Mouse (Mus musculus) intestine, postnatal 0 days (tissue): ENCODE data around the gene Eif4e2. TPM values are rescaled to one million over a fixed set of nuclear protein-coding genes. Genes with fewer than 3 reads are reported as not detected.

Source experiments
- ATAC-seq: fragments of 200-750 bp; cut with Nextera tagmentation; 2 replicates; pipeline ENCODE4 v1.8.0; 2017; ENCODE audit warnings: mild to moderate bottlenecking, moderate TSS enrichment, moderate library complexity
- H3K27ac ChIP-seq: fragments of 300-500 bp; sonication (generic); 2 replicates; pipeline ENCODE4 v1.5.1; 2014; ENCODE audit warnings: mild to moderate bottlenecking, low read depth, low read length, moderate library complexity
- H3K27me3 ChIP-seq: fragments of 300-500 bp; sonication (generic); replicated peaks from 2 replicates; pipeline ENCODE4 v1.6.1; 2014; ENCODE audit warnings: low read length, mixed read lengths; ENCODE audit not compliant: control insufficient read depth, insufficient read depth
- H3K36me3 ChIP-seq: fragments of 300-500 bp; sonication (generic); 2 replicates; pipeline ENCODE4 v1.6.1; 2014; ENCODE audit warnings: mild to moderate bottlenecking, moderate library complexity; ENCODE audit not compliant: control insufficient read depth, insufficient read depth
- H3K4me1 ChIP-seq: fragments of 300-500 bp; sonication (generic); replicated peaks from 2 replicates; pipeline ENCODE4 v1.6.1; 2014; ENCODE audit warnings: antibody characterized with exemption, low read length, mixed read lengths; ENCODE audit not compliant: control insufficient read depth, insufficient read depth
- H3K4me2 ChIP-seq: fragments of 300-500 bp; sonication (generic); replicated peaks from 2 replicates; pipeline ENCODE4 v1.6.1; 2014; ENCODE audit warnings: low read depth, mild to moderate bottlenecking, moderate library complexity
- H3K4me3 ChIP-seq: fragments of 300-500 bp; sonication (generic); 2 replicates; pipeline ENCODE4 v1.5.1; 2014; ENCODE audit warnings: low read depth, low read length
- H3K9ac ChIP-seq: fragments of 300-500 bp; sonication (generic); 2 replicates; pipeline ENCODE4 v1.6.1; 2014; ENCODE audit warnings: mild to moderate bottlenecking, low read depth, low read length
- H3K9me3 ChIP-seq: fragments of 300-500 bp; sonication (generic); 2 replicates; pipeline ENCODE4 v1.6.1; 2016; ENCODE audit warnings: mixed run types; ENCODE audit not compliant: control insufficient read depth
- CTCF ChIP-seq: sonication (generic); IDR thresholded peaks from 2 replicates; pipeline ENCODE4 v1.5.1; 2016; ENCODE audit warnings: low read depth, mild to moderate bottlenecking, control low read depth, antibody characterized with exemption, moderate library complexity
- whole genome bisulfite sequencing: fragments of 180-500 bp; shearing (Covaris S2); extraction: QIAGEN DNeasy Blood & Tissue Kit; methylation state at CpG from one replicate; pipeline ENCODE4 v1.1.7; 2014; 5-methylcytosine and 5-hydroxymethylcytosine counted together
- polyA plus RNA-seq: library from polyadenylated mRNA; unstranded; fragments of >200 nt; fragmentation: Nextera tagmentation; extraction: Ambion mirVana; gene quantifications from 2 replicates; pipeline ENCODE4 v1.2.1, GENCODE M21; 2015

The Eif4e2 gene
- 175 and 179 TPM in 2 replicates for polyA plus RNA-seq

GRCm38 (mm10) chr1:87213735-87214704, at the start of gene Eif4e2:
Gene Eif4e2, plus strand, starts transcription at chr1:87213914.
- under 1% methylated on average over 89 of the region's 99 CpGs for WGBS
- peak within 1 kb of the TSS; percentile 100 for H3K27ac ChIP-seq
- peak within 1 kb of the TSS; percentile 90 for H3K4me3 ChIP-seq
- H3K9ac ChIP-seq, result peak within 1 kb of the TSS; percentile 97
- no peaks in the 10 kb centered on the region for H3K27me3 ChIP-seq
- H3K4me2 ChIP-seq, result peak within 1 kb of the TSS; percentile 81
- peak; percentile 26 for TF ChIP-seq CTCF
- H3K4me1 ChIP-seq, result peaks cover 13% of the 10 kb centered on the region; the same call in 1 of the 2 replicates
- H3K9me3 ChIP-seq, result no peaks in the 10 kb centered on the region
- ATAC-seq, result peak; percentile 96
- no peaks in the 10 kb centered on the region; the same call in 1 of the 2 replicates for H3K36me3 ChIP-seq

- no peaks in the 10 kb centered on the region for H3K36me3 ChIP-seq
- H3K4me2 ChIP-seq, result no peak overlapping the region
- 38% methylated on average over 11 of the region's 11 CpGs for WGBS
- H3K27me3 ChIP-seq, result peaks cover 12% of the 10 kb centered on the region; the same call in 1 of the 2 replicates
- H3K4me3 ChIP-seq, result no peak overlapping the region
- H3K4me1 ChIP-seq, result no peaks in the 10 kb centered on the region
- no peaks in the 10 kb centered on the region for H3K9me3 ChIP-seq
- no peak for TF ChIP-seq CTCF
- no peak overlapping the region for H3K27ac ChIP-seq
- ATAC-seq, result no peak
- H3K9ac ChIP-seq, result no peak overlapping the region
Measured at GRCm38 (mm10) chr1:87164164-87164795, 49.4 kb upstream of the Eif4e2 start.

GRCm38 (mm10) chr1:87164796-87165184, 48.9 kb upstream of the Eif4e2 start:
- no peak overlapping the region for H3K4me3 ChIP-seq
- no peaks in the 10 kb centered on the region for H3K4me1 ChIP-seq
- H3K36me3 ChIP-seq, result no peaks in the 10 kb centered on the region
- H3K27ac ChIP-seq, result no peak overlapping the region
- no peak overlapping the region for H3K9ac ChIP-seq
- TF ChIP-seq CTCF, result no peak
- no peak overlapping the region for H3K4me2 ChIP-seq
- no peaks in the 10 kb centered on the region for H3K9me3 ChIP-seq
- H3K27me3 ChIP-seq, result peaks cover 12% of the 10 kb centered on the region; the same call in 1 of the 2 replicates
- no peak for ATAC-seq
- 55% methylated on average over 9 of the region's 9 CpGs for WGBS

- WGBS, result 15% methylated on average over 18 of the region's 19 CpGs
- no peak overlapping the region for H3K4me3 ChIP-seq
- no peaks in the 10 kb centered on the region for H3K4me1 ChIP-seq
- peaks cover 12% of the 10 kb centered on the region; the same call in 1 of the 2 replicates for H3K27me3 ChIP-seq
- H3K36me3 ChIP-seq, result no peaks in the 10 kb centered on the region
- H3K27ac ChIP-seq, result no peak overlapping the region
- no peak for ATAC-seq
- H3K9me3 ChIP-seq, result no peaks in the 10 kb centered on the region
- no peak for TF ChIP-seq CTCF
- H3K9ac ChIP-seq, result no peak overlapping the region
- H3K4me2 ChIP-seq, result no peak overlapping the region
Measured at GRCm38 (mm10) chr1:87170458-87170857, 43.3 kb upstream of the Eif4e2 start.

- H3K4me3 ChIP-seq, result no peak overlapping the region
- ATAC-seq, result no peak
- H3K36me3 ChIP-seq, result no peaks in the 10 kb centered on the region
- H3K27ac ChIP-seq, result no peak overlapping the region
- no peak overlapping the region for H3K4me2 ChIP-seq
- no peak overlapping the region for H3K9ac ChIP-seq
- no peak for TF ChIP-seq CTCF
- no peaks in the 10 kb centered on the region for H3K4me1 ChIP-seq
- WGBS, result 68% methylated on average over 1 of the region's 1 CpGs
- H3K27me3 ChIP-seq, result peaks cover 12% of the 10 kb centered on the region; the same call in 1 of the 2 replicates
- no peaks in the 10 kb centered on the region for H3K9me3 ChIP-seq
Measured at GRCm38 (mm10) chr1:87171312-87171711, 42.4 kb upstream of the Eif4e2 start.

GRCm38 (mm10) chr1:87172316-87172715, 41.4 kb upstream of the Eif4e2 start:
- WGBS, result 58% methylated on average over 9 of the region's 9 CpGs
- H3K9ac ChIP-seq, result no peak overlapping the region
- H3K9me3 ChIP-seq, result no peaks in the 10 kb centered on the region
- no peaks in the 10 kb centered on the region for H3K36me3 ChIP-seq
- H3K27me3 ChIP-seq, result peaks cover 12% of the 10 kb centered on the region; the same call in 1 of the 2 replicates
- no peak overlapping the region for H3K4me3 ChIP-seq
- H3K4me1 ChIP-seq, result no peaks in the 10 kb centered on the region
- no peak for ATAC-seq
- H3K27ac ChIP-seq, result no peak overlapping the region
- H3K4me2 ChIP-seq, result no peak overlapping the region
- TF ChIP-seq CTCF, result no peak
